Mouse (Mus musculus): Measurements from ENCODE around the gene Naip2.

Naip2 gene

GRCm38 (mm10) chr13:100107652-100108472 lies 94.0 kb downstream of the Naip2 start, which contains the start of gene Serf1:
Gene Serf1 (plus strand): TSS chr13:100108012.
- DNase-seq (ENCODE audit: low spot score): peak; percentile 93

DNA sequence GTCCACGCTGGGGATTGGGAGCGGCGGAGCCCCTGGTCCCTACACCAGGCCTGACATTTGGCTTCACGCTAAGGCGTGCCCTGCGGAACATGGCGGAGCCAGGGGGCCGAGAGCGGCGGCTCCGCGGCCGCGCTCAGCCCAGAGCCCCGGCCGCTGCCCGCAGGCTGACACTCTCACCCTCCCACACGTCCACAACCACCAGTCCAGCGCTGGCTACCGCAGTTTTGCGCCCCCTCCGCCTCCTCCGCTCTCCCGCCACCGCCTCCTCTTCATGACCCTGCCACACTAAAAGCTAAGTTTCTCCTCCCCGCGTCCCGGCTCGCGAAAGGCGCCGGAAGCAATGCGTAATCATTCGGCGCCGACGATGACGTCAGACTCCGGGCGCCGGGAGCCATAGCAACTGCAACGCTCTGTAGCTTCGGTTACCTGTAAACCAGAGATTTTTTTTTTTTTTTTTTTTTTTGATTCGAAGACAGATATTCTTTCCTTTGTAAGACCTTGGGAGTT lies 98.1 kb downstream of the Naip2 start, which contains the start of gene Bdp1:
Gene Bdp1 (minus strand): TSS at position 323 of the 507 bp plus-strand sequence.
- DNase-seq (ENCODE audit: low spot score): peak; percentile 96

DNA sequence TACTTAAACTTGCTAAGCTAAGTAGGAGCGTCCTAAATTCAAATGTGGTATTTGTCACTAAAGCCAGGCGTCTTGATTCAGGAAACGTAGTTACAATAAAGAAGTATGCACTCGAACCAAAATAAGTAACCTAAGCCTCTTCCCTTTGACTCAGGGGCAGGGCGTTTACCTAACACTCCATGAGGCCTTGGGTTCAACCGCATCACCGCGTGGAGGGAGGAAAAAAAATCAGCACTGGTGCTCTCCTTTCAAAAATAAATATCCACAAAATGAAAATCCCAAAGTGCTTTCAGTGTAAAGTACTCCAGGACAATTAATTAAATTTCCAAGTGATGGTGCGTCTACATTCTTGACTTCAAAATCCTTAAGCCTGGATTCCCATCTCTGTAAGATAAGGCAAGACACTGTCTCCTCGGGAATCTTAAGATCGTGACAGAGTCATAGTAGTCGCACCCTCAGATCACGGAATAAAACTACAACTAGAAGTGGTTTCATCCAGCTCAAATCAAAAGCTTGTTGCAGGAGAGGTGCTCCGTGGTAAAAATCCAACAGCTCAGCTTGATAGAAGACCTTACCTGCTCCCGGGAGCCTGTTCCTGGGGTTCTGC lies 98.7 kb downstream of the Naip2 start:
- no peak for DNase-seq (ENCODE audit: low spot score)

- no peak for DNase-seq (ENCODE audit: low spot score)
These were observed 103.1 kb downstream of the Naip2 start for GRCm38 (mm10) chr13:100098808-100099207.
